Mouse (Mus musculus): Measurements from ENCODE around the gene Clec2e. TPM values are rescaled to one million over a fixed set of nuclear protein-coding genes. Genes with fewer than 3 reads are reported as not detected.

The Clec2e gene
- polyA plus RNA-seq, 1 experiment: 0.15 TPM

DNA sequence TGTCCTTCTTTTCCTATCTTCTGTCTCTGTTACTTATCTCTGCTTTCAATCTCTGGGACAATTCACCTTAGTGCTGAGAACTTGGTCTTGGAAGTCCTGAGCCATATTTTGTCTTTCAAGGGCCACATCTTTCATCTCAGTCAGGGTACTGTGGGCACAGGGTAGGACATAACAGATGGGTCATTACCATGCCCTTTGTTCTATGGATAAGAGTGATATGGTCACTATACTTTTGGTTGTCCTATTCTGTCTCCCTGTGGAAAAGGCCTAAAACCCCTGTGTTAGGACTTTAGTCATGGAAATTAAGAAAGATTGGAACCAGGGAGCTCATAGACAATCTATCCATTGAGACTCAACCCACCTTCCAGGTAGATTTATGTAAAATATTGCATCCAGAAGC, 34.2 kb downstream of the Clec2e start:
- Histone ChIP-seq H3K4me3 (ENCODE audit: control insufficient read depth, insufficient read depth, low read length) (no peak overlapping the region), H3K27ac (ENCODE audit: control insufficient read depth, insufficient read depth, low read length) (no peak overlapping the region), H3K36me3 (ENCODE audit: control insufficient read depth, insufficient read depth, low read length) (no peaks in the 10 kb centered on the region), H3K27me3 (ENCODE audit: control insufficient read depth, insufficient read depth, low read length) (no peaks in the 10 kb centered on the region), H3K4me1 (replicated peaks; ENCODE audit: control insufficient read depth, insufficient read depth, low read length) (peaks cover 3% of the 10 kb centered on the region; the same call in 1 of the 2 replicates)
- TF ChIP-seq CTCF (IDR thresholded peaks at IDR 0.05; ENCODE audit: borderline replicate concordance, control insufficient read depth, extremely low read depth, insufficient read depth, low read length, poor library complexity): no peak
- TF ChIP-seq POLR2A (IDR thresholded peaks at IDR 0.05; ENCODE audit: control insufficient read depth, extremely low read depth, insufficient read depth, low read length, poor library complexity): no peak
- DNase-seq: no peak

- TF ChIP-seq POLR2A (IDR thresholded peaks at IDR 0.05; ENCODE audit: control insufficient read depth, extremely low read depth, insufficient read depth, low read length, poor library complexity): no peak
- no peak for TF ChIP-seq CTCF (IDR thresholded peaks at IDR 0.05; ENCODE audit: borderline replicate concordance, control insufficient read depth, extremely low read depth, insufficient read depth, low read length, poor library complexity)
- H3K27ac ChIP-seq (ENCODE audit: control insufficient read depth, insufficient read depth, low read length): no peak overlapping the region
- H3K4me1 ChIP-seq (replicated peaks; ENCODE audit: control insufficient read depth, insufficient read depth, low read length): peaks cover 3% of the 10 kb centered on the region; the same call in 1 of the 2 replicates
- no peak overlapping the region for H3K4me3 ChIP-seq (ENCODE audit: control insufficient read depth, insufficient read depth, low read length)
- no peaks in the 10 kb centered on the region for H3K27me3 ChIP-seq (ENCODE audit: control insufficient read depth, insufficient read depth, low read length)
- DNase-seq: no peak
- H3K36me3 ChIP-seq (ENCODE audit: control insufficient read depth, insufficient read depth, low read length): no peaks in the 10 kb centered on the region
- WGBS: 71% methylated on average over 3 of the region's 3 CpGs
Measured at GRCm38 (mm10) chr6:129065857-129066256, 34.9 kb downstream of the Clec2e start.

DNA sequence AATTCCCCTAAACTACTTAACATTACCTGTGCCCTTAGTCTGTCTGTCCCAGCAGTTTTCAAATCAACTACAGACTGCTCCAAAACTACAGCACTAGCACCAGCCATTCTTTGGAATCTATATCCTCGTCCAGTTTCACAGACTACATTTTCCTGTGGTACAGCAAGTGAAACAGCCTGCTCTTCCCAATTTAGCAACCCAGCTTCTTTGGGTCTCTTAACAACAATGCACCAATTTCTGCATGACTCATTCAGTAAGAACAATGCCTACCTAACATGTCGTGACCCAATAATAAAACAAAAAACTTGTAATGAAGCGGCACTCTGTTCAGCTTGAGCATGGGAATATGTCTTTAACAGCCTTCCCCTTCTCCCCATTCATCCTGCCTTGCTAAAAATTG, 35.3 kb downstream of the Clec2e start:
- TF ChIP-seq CTCF (IDR thresholded peaks at IDR 0.05; ENCODE audit: borderline replicate concordance, control insufficient read depth, extremely low read depth, insufficient read depth, low read length, poor library complexity): no peak
- no peak for TF ChIP-seq POLR2A (IDR thresholded peaks at IDR 0.05; ENCODE audit: control insufficient read depth, extremely low read depth, insufficient read depth, low read length, poor library complexity)
- DNase-seq: no peak
- 82% methylated on average over 3 of the region's 3 CpGs for WGBS
- H3K4me1 ChIP-seq (replicated peaks; ENCODE audit: control insufficient read depth, insufficient read depth, low read length): peaks cover 3% of the 10 kb centered on the region; the same call in 1 of the 2 replicates
- H3K27ac ChIP-seq (ENCODE audit: control insufficient read depth, insufficient read depth, low read length): no peak overlapping the region
- no peaks in the 10 kb centered on the region for H3K36me3 ChIP-seq (ENCODE audit: control insufficient read depth, insufficient read depth, low read length)
- H3K27me3 ChIP-seq (ENCODE audit: control insufficient read depth, insufficient read depth, low read length): no peaks in the 10 kb centered on the region
- no peak overlapping the region for H3K4me3 ChIP-seq (ENCODE audit: control insufficient read depth, insufficient read depth, low read length)

GRCm38 (mm10) chr6:129058013-129058412, 42.7 kb downstream of the Clec2e start:
- no peaks in the 10 kb centered on the region for H3K36me3 ChIP-seq (ENCODE audit: control insufficient read depth, insufficient read depth, low read length)
- TF ChIP-seq CTCF (IDR thresholded peaks at IDR 0.05; ENCODE audit: borderline replicate concordance, control insufficient read depth, extremely low read depth, insufficient read depth, low read length, poor library complexity): no peak
- TF ChIP-seq POLR2A (IDR thresholded peaks at IDR 0.05; ENCODE audit: control insufficient read depth, extremely low read depth, insufficient read depth, low read length, poor library complexity): no peak
- H3K27ac ChIP-seq (ENCODE audit: control insufficient read depth, insufficient read depth, low read length): no peak overlapping the region
- H3K4me1 ChIP-seq (replicated peaks; ENCODE audit: control insufficient read depth, insufficient read depth, low read length): no peaks in the 10 kb centered on the region
- H3K27me3 ChIP-seq (ENCODE audit: control insufficient read depth, insufficient read depth, low read length): no peaks in the 10 kb centered on the region
- no peak overlapping the region for H3K4me3 ChIP-seq (ENCODE audit: control insufficient read depth, insufficient read depth, low read length)
- no peak for DNase-seq

DNA sequence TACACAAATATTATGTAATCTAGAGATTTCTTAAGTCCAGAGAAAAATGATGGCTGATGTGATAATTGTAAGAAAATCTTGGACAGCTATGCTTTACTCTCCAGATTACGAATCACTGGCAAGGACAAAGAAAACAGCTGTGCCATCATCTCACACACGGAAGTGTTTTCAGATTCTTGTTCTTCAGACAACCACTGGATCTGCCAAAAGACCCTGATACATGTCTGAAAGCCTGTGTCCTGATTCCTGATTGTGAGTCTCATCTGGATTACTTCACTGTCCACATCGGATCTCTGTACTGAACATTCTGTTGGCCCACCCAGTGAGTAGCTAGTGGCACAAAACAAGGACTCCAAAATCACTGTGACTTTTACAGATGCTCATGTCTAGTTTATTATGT, 44.5 kb downstream of the Clec2e start:
- Histone ChIP-seq H3K4me1 (replicated peaks; ENCODE audit: control insufficient read depth, insufficient read depth, low read length) (no peaks in the 10 kb centered on the region), H3K27me3 (ENCODE audit: control insufficient read depth, insufficient read depth, low read length) (no peaks in the 10 kb centered on the region), H3K36me3 (ENCODE audit: control insufficient read depth, insufficient read depth, low read length) (no peaks in the 10 kb centered on the region), H3K4me3 (ENCODE audit: control insufficient read depth, insufficient read depth, low read length) (no peak overlapping the region), H3K27ac (ENCODE audit: control insufficient read depth, insufficient read depth, low read length) (no peak overlapping the region)
- 96% methylated on average over 3 of the region's 3 CpGs for WGBS
- TF ChIP-seq CTCF (IDR thresholded peaks at IDR 0.05; ENCODE audit: borderline replicate concordance, control insufficient read depth, extremely low read depth, insufficient read depth, low read length, poor library complexity) (no peak), POLR2A (IDR thresholded peaks at IDR 0.05; ENCODE audit: control insufficient read depth, extremely low read depth, insufficient read depth, low read length, poor library complexity) (no peak)
- DNase-seq: no peak

- no peak for TF ChIP-seq CTCF (IDR thresholded peaks at IDR 0.05; ENCODE audit: borderline replicate concordance, control insufficient read depth, extremely low read depth, insufficient read depth, low read length, poor library complexity)
- TF ChIP-seq POLR2A (IDR thresholded peaks at IDR 0.05; ENCODE audit: control insufficient read depth, extremely low read depth, insufficient read depth, low read length, poor library complexity): no peak
- WGBS: 96% methylated on average over 5 of the region's 5 CpGs
- Histone ChIP-seq H3K4me1 (replicated peaks; ENCODE audit: control insufficient read depth, insufficient read depth, low read length) (peaks cover 7% of the 10 kb centered on the region), H3K27ac (ENCODE audit: control insufficient read depth, insufficient read depth, low read length) (no peak overlapping the region), H3K27me3 (ENCODE audit: control insufficient read depth, insufficient read depth, low read length) (no peaks in the 10 kb centered on the region), H3K4me3 (ENCODE audit: control insufficient read depth, insufficient read depth, low read length) (no peak overlapping the region), H3K36me3 (ENCODE audit: control insufficient read depth, insufficient read depth, low read length) (no peaks in the 10 kb centered on the region)
- DNase-seq: no peak
Measured at GRCm38 (mm10) chr6:129051731-129052130, 49.0 kb downstream of the Clec2e start.

DNA sequence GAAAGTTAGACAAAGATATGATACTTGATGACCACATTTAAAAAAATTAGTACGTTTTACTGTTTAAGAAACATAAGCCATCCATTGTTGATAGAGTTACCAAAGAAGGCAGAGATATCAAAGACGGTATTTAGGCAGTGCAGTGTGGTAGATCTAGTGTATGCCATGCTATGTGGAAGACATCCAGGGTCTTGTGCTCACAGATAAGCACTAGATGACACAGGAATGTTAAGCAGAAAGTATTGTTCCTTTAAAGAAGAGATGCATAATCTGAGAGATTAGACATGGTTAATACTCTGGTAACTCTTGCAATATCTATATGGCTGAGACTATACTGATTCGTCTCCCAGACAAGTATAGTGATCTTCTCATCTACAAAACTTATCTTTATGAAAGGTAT, 49.6 kb downstream of the Clec2e start:
- Histone ChIP-seq H3K27ac (ENCODE audit: control insufficient read depth, insufficient read depth, low read length) (no peak overlapping the region), H3K4me3 (ENCODE audit: control insufficient read depth, insufficient read depth, low read length) (no peak overlapping the region), H3K27me3 (ENCODE audit: control insufficient read depth, insufficient read depth, low read length) (no peaks in the 10 kb centered on the region), H3K36me3 (ENCODE audit: control insufficient read depth, insufficient read depth, low read length) (no peaks in the 10 kb centered on the region), H3K4me1 (replicated peaks; ENCODE audit: control insufficient read depth, insufficient read depth, low read length) (peaks cover 7% of the 10 kb centered on the region)
- no peak for DNase-seq
- no peak for TF ChIP-seq POLR2A (IDR thresholded peaks at IDR 0.05; ENCODE audit: control insufficient read depth, extremely low read depth, insufficient read depth, low read length, poor library complexity)
- no peak for TF ChIP-seq CTCF (IDR thresholded peaks at IDR 0.05; ENCODE audit: borderline replicate concordance, control insufficient read depth, extremely low read depth, insufficient read depth, low read length, poor library complexity)
- 94% methylated on average over 3 of the region's 3 CpGs for WGBS

Data from thymus, adult 2 months (tissue).